Mouse (Mus musculus) lung, postnatal 0 days (tissue): Measurements from ENCODE around the gene Ovch2. TPM values are rescaled to one million over a fixed set of nuclear protein-coding genes. Genes with fewer than 3 reads are reported as not detected.

Experiments
- ATAC-seq: fragments of 200-750 bp; cut with Nextera tagmentation; 2 replicates; pipeline ENCODE4 v1.8.0; 2017; ENCODE audit warnings: moderate library complexity
- DNase-seq: peaks from one replicate; pipeline ENCODE4 v3.0.0-alpha.2; 2016; ENCODE audit warnings: low spot score
- H3K27ac ChIP-seq: fragments of 300-500 bp; sonication (generic); 2 replicates; pipeline ENCODE4 v1.5.1; 2014; ENCODE audit warnings: antibody characterized with exemption, mild to moderate bottlenecking, low read length, mixed read lengths
- H3K27me3 ChIP-seq: fragments of 300-500 bp; sonication (generic); replicated peaks from 2 replicates; pipeline ENCODE4 v1.6.1; 2014; ENCODE audit warnings: low read length, mixed read lengths; ENCODE audit not compliant: insufficient read depth
- H3K36me3 ChIP-seq: fragments of 300-500 bp; sonication (generic); 2 replicates; pipeline ENCODE4 v1.6.1; 2014; ENCODE audit warnings: low read length, mixed read lengths; ENCODE audit not compliant: insufficient read depth
- H3K4me1 ChIP-seq: fragments of 300-500 bp; sonication (generic); 2 replicates; pipeline ENCODE4 v1.6.1; 2014; ENCODE audit warnings: antibody characterized with exemption, low read depth, low read length, mixed read lengths; ENCODE audit not compliant: insufficient read depth
- H3K4me2 ChIP-seq: fragments of 300-500 bp; sonication (generic); replicated peaks from 2 replicates; pipeline ENCODE4 v1.6.1; 2014; ENCODE audit warnings: low read depth, mild to moderate bottlenecking, low read length, moderate library complexity, mixed read lengths
- H3K4me3 ChIP-seq: fragments of 300-500 bp; sonication (generic); 2 replicates; pipeline ENCODE4 v1.5.1; 2014; ENCODE audit warnings: low read depth, low read length
- H3K9ac ChIP-seq: fragments of 300-500 bp; sonication (generic); replicated peaks from 2 replicates; pipeline ENCODE4 v1.6.1; 2014; ENCODE audit warnings: low read depth, mild to moderate bottlenecking
- H3K9me3 ChIP-seq: fragments of 300-500 bp; sonication (generic); 2 replicates; pipeline ENCODE4 v1.6.1; 2016; ENCODE audit warnings: low read length, mixed read lengths
- CTCF ChIP-seq: IDR thresholded peaks from 2 replicates; pipeline ENCODE4 v1.5.1; 2016; ENCODE audit warnings: antibody characterized with exemption, mild to moderate bottlenecking
- EP300 ChIP-seq: IDR thresholded peaks from 2 replicates; pipeline ENCODE4 v1.6.1; 2016; ENCODE audit warnings: antibody characterized with exemption, mild to moderate bottlenecking, control low read depth
- WGBS: fragments of 180-500 bp; shearing (Covaris S2); extraction: QIAGEN DNeasy Blood & Tissue Kit; methylation state at CpG from one replicate; pipeline ENCODE4 v1.1.7; 2014; 5-methylcytosine and 5-hydroxymethylcytosine counted together
- polyA plus RNA-seq: library from polyadenylated mRNA; unstranded; fragments of >200 nt; fragmentation: Nextera tagmentation; extraction: Ambion mirVana; gene quantifications from 2 replicates; pipeline ENCODE4 v1.2.1, GENCODE M21; 2015

Gene Ovch2
- polyA plus RNA-seq, 1 experiment from 2014 or later = not detected

DNA sequence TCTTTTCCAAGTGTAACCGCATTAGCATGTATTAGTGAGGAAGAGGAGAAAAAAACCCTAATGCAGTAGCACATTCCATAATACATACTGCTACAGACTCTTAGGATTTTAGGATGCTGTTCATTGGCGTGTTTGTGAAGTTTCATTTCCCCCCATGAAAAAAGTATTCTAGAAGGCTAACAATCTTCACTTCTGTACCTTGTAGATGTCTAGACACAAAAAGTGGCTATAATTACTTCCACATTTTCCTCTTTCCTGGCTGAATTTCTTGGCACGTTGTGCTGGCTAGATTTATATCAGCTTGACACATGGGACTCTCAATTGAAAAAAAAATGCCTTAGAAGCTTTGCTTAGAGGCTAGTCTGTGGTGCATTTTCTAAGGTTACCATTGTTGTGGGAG lies 1.1 kb upstream of the Ovch2 start:
- WGBS = 64% methylated on average over 3 of the region's 3 CpGs
- Histone ChIP-seq H3K9me3 (no peaks in the 10 kb centered on the region), H3K4me2 (no peak overlapping the region), H3K9ac (no peak overlapping the region), H3K4me3 (no peak overlapping the region), H3K27me3 (no peaks in the 10 kb centered on the region), H3K4me1 (no peaks in the 10 kb centered on the region), H3K27ac (no peak overlapping the region), H3K36me3 (no peaks in the 10 kb centered on the region)
- TF ChIP-seq EP300 (no peak), CTCF (no peak)
- DNase-seq = no peak
- no peak for ATAC-seq

DNA sequence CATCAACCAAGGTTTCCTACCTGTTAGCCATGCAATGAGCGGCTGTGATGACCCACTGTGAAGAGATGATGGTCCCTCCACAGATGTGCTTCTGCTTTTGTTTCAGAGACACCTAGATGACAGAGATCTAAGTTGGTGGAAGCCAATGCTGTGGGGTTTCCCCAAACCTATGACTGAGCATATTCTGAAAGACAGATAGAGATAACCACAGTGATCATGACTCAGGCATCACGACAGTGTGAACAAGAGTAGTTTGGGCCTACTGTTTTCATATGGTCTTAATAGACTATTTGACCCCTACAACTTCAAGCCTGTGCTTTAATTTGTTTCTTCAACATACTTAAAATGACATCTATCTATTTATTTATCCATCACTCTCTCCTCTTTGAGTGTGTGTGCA lies 4.5 kb downstream of the Ovch2 start:
- no peaks in the 10 kb centered on the region for H3K9me3 ChIP-seq
- H3K27me3 ChIP-seq = no peaks in the 10 kb centered on the region
- ATAC-seq (no peak), DNase-seq (no peak)
- H3K4me3 ChIP-seq = no peak overlapping the region
- 67% methylated on average over 2 of the region's 2 CpGs for WGBS
- H3K9ac ChIP-seq = no peak overlapping the region
- no peaks in the 10 kb centered on the region for H3K36me3 ChIP-seq
- H3K4me2 ChIP-seq = no peak overlapping the region
- H3K27ac ChIP-seq = no peak overlapping the region
- TF ChIP-seq EP300 (no peak), CTCF (no peak)
- no peaks in the 10 kb centered on the region for H3K4me1 ChIP-seq

DNA sequence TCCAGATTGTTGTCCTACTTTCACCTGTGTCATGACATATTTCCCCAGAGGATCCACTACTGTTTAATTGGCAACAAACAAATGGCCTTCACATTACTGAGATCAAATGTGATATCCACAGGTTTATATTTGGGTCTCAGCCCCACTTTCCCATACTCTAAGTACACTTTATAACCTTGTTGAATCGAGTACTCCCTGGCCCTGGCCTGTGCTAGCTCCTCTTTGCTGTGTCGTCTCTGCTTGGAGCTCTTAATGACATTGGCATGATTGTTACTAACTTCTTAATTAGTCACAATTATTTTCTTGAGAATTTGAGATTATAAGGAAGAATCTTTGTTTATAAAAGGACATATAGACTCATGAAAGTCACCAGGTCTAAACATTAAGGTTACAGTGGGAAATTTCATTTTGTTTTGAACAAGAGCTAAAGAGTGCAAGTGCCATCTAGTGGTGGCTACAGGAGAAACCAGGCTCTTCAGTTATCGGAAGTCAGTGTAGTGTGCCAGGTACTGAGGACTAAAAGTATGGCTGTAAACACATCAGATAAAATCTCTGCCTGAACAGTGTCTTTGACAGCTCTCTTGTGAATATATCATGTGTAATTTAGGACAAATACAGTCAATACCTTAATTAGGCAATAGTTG lies 12.9 kb downstream of the Ovch2 start:
- peak; percentile 58 for DNase-seq
- Histone ChIP-seq H3K4me2 (no peak overlapping the region), H3K36me3 (no peaks in the 10 kb centered on the region), H3K4me1 (no peaks in the 10 kb centered on the region), H3K27ac (no peak overlapping the region), H3K4me3 (no peak overlapping the region), H3K27me3 (no peaks in the 10 kb centered on the region), H3K9ac (no peak overlapping the region), H3K9me3 (no peaks in the 10 kb centered on the region)
- ATAC-seq = no peak
- WGBS = 51% methylated on average over 3 of the region's 3 CpGs
- no peak for TF ChIP-seq EP300
- peak; percentile 69 for TF ChIP-seq CTCF

- H3K9ac ChIP-seq = no peak overlapping the region
- H3K4me2 ChIP-seq = no peak overlapping the region
- WGBS = 46% methylated on average over 4 of the region's 4 CpGs
- no peak overlapping the region for H3K27ac ChIP-seq
- H3K4me3 ChIP-seq = no peak overlapping the region
- H3K27me3 ChIP-seq = no peaks in the 10 kb centered on the region
- H3K9me3 ChIP-seq = no peaks in the 10 kb centered on the region
- no peaks in the 10 kb centered on the region for H3K36me3 ChIP-seq
- DNase-seq (peak; percentile 27), ATAC-seq (no peak)
- TF ChIP-seq CTCF (peak; percentile 74), EP300 (no peak)
- H3K4me1 ChIP-seq = no peaks in the 10 kb centered on the region
Observed at GRCm38 (mm10) chr7:107779611-107780010, 21.4 kb downstream of the Ovch2 start.

DNA sequence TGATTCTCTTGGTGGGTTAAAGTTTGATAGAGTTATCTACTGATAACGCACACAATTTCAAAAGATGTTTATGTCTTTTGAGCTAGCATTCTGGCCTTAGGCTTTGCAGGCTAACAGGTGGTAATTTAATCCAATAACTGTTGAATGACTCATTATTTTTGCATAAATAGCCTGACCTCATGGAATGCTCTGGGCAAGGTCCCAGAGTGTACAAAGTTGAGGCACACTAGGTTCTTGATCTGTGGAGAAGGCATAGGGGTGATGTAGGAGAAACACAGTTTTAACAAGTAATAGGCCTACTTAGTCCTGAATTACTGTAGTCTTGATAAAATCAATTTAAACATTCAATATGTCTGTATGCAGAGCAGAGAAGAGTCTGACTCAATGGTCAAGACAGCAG lies 22.8 kb downstream of the Ovch2 start:
- ATAC-seq (no peak), DNase-seq (no peak)
- Histone ChIP-seq H3K27me3 (no peaks in the 10 kb centered on the region), H3K4me3 (no peak overlapping the region), H3K27ac (no peak overlapping the region), H3K36me3 (no peaks in the 10 kb centered on the region), H3K9ac (no peak overlapping the region), H3K4me1 (no peaks in the 10 kb centered on the region), H3K9me3 (no peaks in the 10 kb centered on the region), H3K4me2 (no peak overlapping the region)
- TF ChIP-seq CTCF = no peak
- 74% methylated on average over 1 of the region's 1 CpGs for WGBS

- no peak overlapping the region for H3K4me3 ChIP-seq
- H3K27me3 ChIP-seq = no peaks in the 10 kb centered on the region
- no peaks in the 10 kb centered on the region for H3K36me3 ChIP-seq
- no peaks in the 10 kb centered on the region for H3K9me3 ChIP-seq
- H3K4me1 ChIP-seq = no peaks in the 10 kb centered on the region
- TF ChIP-seq EP300 = no peak
- TF ChIP-seq CTCF = no peak
- H3K4me2 ChIP-seq = no peak overlapping the region
- H3K9ac ChIP-seq = no peak overlapping the region
- WGBS = 47% methylated on average over 6 of the region's 6 CpGs
- H3K27ac ChIP-seq = no peak overlapping the region
- DNase-seq = no peak
- no peak for ATAC-seq
Observed at GRCm38 (mm10) chr7:107770812-107771211, 30.2 kb downstream of the Ovch2 start.
